Mouse (Mus musculus): ENCODE measurements at regions not wholly inside any gene's neighbourhood (a gene's known extent, or its start where the extent isn't known, plus 50 kb on each side); places are given as distances from the start of the nearest gene placed in this dataset.

- no peak for DNase-seq
Observed at GRCm38 (mm10) chr5:126599561-126599960, 642.0 kb upstream of the Tmem132c start.

GRCm38 (mm10) chr5:126606756-126607155, 634.9 kb upstream of the Tmem132c start:
- DNase-seq, result no peak

- no peak for DNase-seq
Observed at GRCm38 (mm10) chr5:126612571-126612970, 629.0 kb upstream of the Tmem132c start.

- no peak for DNase-seq
Observed at GRCm38 (mm10) chr5:126622551-126622950, 619.1 kb upstream of the Tmem132c start.

GRCm38 (mm10) chr5:126623205-126623604, 618.4 kb upstream of the Tmem132c start:
- peak; percentile 17 to 77 for DNase-seq

- no peak for DNase-seq
Observed at GRCm38 (mm10) chr5:126629826-126630225, 611.8 kb upstream of the Tmem132c start.

- no peak for DNase-seq
Observed at GRCm38 (mm10) chr5:126650415-126650814, 591.2 kb upstream of the Tmem132c start.

- DNase-seq, result peak; percentile 17 to 75
Observed at GRCm38 (mm10) chr5:126651367-126651766, 590.2 kb upstream of the Tmem132c start.

GRCm38 (mm10) chr5:126662648-126663047, 579.0 kb upstream of the Tmem132c start:
- DNase-seq, result no peak

GRCm38 (mm10) chr5:126671156-126671555, 570.5 kb upstream of the Tmem132c start:
- DNase-seq, result peak; percentile 23 to 74

GRCm38 (mm10) chr5:126680262-126680661, 561.3 kb upstream of the Tmem132c start:
- no peak for DNase-seq

GRCm38 (mm10) chr5:126699314-126699713, 542.3 kb upstream of the Tmem132c start:
- peak; percentile 1 to 51 for DNase-seq

- no peak for DNase-seq
Observed at GRCm38 (mm10) chr5:126703516-126704282, 537.9 kb upstream of the Tmem132c start.

GRCm38 (mm10) chr5:126705871-126706270, 535.7 kb upstream of the Tmem132c start:
- no peak for DNase-seq

GRCm38 (mm10) chr5:126706701-126707100, 534.9 kb upstream of the Tmem132c start:
- no peak for DNase-seq

GRCm38 (mm10) chr5:126714672-126715071, 526.9 kb upstream of the Tmem132c start:
- DNase-seq, result no peak

GRCm38 (mm10) chr5:126718421-126718820, 523.2 kb upstream of the Tmem132c start:
- no peak for DNase-seq

- DNase-seq, result no peak
Observed at GRCm38 (mm10) chr5:126721300-126721699, 520.3 kb upstream of the Tmem132c start.

- no peak for DNase-seq
Observed at GRCm38 (mm10) chr5:126723304-126724295, 518.0 kb upstream of the Tmem132c start.

- no peak for DNase-seq
Observed at GRCm38 (mm10) chr5:126724329-126724728, 517.3 kb upstream of the Tmem132c start.

- peak; percentile 32 to 78 for DNase-seq
Observed at GRCm38 (mm10) chr5:126733470-126733869, 508.1 kb upstream of the Tmem132c start.

- DNase-seq, result peak in 1 of 2 experiments; percentile 1
Observed at GRCm38 (mm10) chr5:126735733-126736132, 505.9 kb upstream of the Tmem132c start.

GRCm38 (mm10) chr5:126737681-126738080, 503.9 kb upstream of the Tmem132c start:
- no peak for DNase-seq

All from kidney, postnatal 36 days (tissue).